Mouse (Mus musculus) hindbrain, postnatal 0 days (tissue): ENCODE measurements around the gene Cradd. TPM values are rescaled to one million over a fixed set of nuclear protein-coding genes. Genes with fewer than 3 reads are reported as not detected.

Experiments used
- ATAC-seq: fragments of 200-750 bp; cut with Nextera tagmentation; 2 replicates; pipeline ENCODE4 v1.8.0; 2017; ENCODE audit warnings: mild to moderate bottlenecking, moderate TSS enrichment, moderate library complexity
- DNase-seq: peaks from one replicate; pipeline ENCODE4 v3.0.0-alpha.2; 2015; ENCODE audit warnings: low spot score
- H3K27ac ChIP-seq: fragments of 300-500 bp; sonication (generic); 2 replicates; pipeline ENCODE4 v1.5.1; 2014; ENCODE audit warnings: mild to moderate bottlenecking
- H3K27me3 ChIP-seq: fragments of 300-500 bp; sonication (generic); 2 replicates; pipeline ENCODE4 v1.6.1; 2014; ENCODE audit warnings: low read length, mixed read lengths; ENCODE audit not compliant: insufficient read depth
- H3K36me3 ChIP-seq: fragments of 300-500 bp; sonication (generic); 2 replicates; pipeline ENCODE4 v1.6.1; 2014; ENCODE audit warnings: low read length, mixed read lengths; ENCODE audit not compliant: insufficient read depth
- H3K4me1 ChIP-seq: fragments of 300-500 bp; sonication (generic); 2 replicates; pipeline ENCODE4 v1.6.1; 2014; ENCODE audit warnings: antibody characterized with exemption, low read length, mixed read lengths; ENCODE audit not compliant: insufficient read depth
- H3K4me2 ChIP-seq: fragments of 300-500 bp; sonication (generic); 2 replicates; pipeline ENCODE4 v1.6.1; 2014; ENCODE audit warnings: low read depth, mild to moderate bottlenecking, low read length, moderate library complexity, mixed read lengths
- H3K4me3 ChIP-seq: fragments of 300-500 bp; sonication (generic); 2 replicates; pipeline ENCODE4 v1.5.1; 2014; ENCODE audit warnings: low read length
- H3K9ac ChIP-seq: fragments of 300-500 bp; sonication (generic); replicated peaks from 2 replicates; pipeline ENCODE4 v1.6.1; 2014; ENCODE audit warnings: mild to moderate bottlenecking, low read length, moderate library complexity, mixed read lengths
- H3K9me3 ChIP-seq: fragments of 300-500 bp; sonication (generic); 2 replicates; pipeline ENCODE4 v1.6.1; 2016; ENCODE audit warnings: low read length, mixed read lengths
- CTCF ChIP-seq: IDR thresholded peaks from 2 replicates; pipeline ENCODE4 v1.5.1; 2016; ENCODE audit warnings: antibody characterized with exemption, control low read depth, low read depth
- WGBS: fragments of 180-500 bp; shearing (Covaris S2); extraction: QIAGEN DNeasy Blood & Tissue Kit; methylation state at CpG from one replicate; pipeline ENCODE4 v1.1.7; 2014; 5-methylcytosine and 5-hydroxymethylcytosine counted together
- polyA plus RNA-seq: library from polyadenylated mRNA; unstranded; fragments of >200 nt; fragmentation: Nextera tagmentation; extraction: Ambion mirVana; gene quantifications from 2 replicates; pipeline ENCODE4 v1.2.1, GENCODE M21; 2015
- total RNA-seq: library from RNA; depleted of rRNA; stranded (reverse); fragments of >200 nt; gene quantifications from 2 replicates; pipeline ENCODE4 v1.2.3, GENCODE M21; 2014

Cradd gene
- total and polyA plus RNA-seq, 2 experiments from 2014 or later = 8.9 to 15.5 TPM

- Histone ChIP-seq H3K4me1 (0 out of 2 replicates have a peak, but pooled peaks cover under 1% of the 10 kb centered on the region), H3K4me2 (no peak overlapping the region), H3K27me3 (no peaks in the 10 kb centered on the region), H3K9me3 (no peaks in the 10 kb centered on the region), H3K9ac (no peak overlapping the region), H3K27ac (no peak overlapping the region), H3K4me3 (no peak overlapping the region), H3K36me3 (no peaks in the 10 kb centered on the region)
- WGBS = 66% methylated on average over 16 of the region's 16 CpGs
- no peak for TF ChIP-seq CTCF
- ATAC-seq (no peak), DNase-seq (peak; percentile 27)
Observed at GRCm38 (mm10) chr10:95189550-95190211, 134.3 kb downstream of the Cradd start.

- DNase-seq = no peak
- Histone ChIP-seq H3K9ac (no peak overlapping the region), H3K9me3 (no peaks in the 10 kb centered on the region), H3K36me3 (no peaks in the 10 kb centered on the region), H3K4me1 (peaks cover 9% of the 10 kb centered on the region), H3K27me3 (no peaks in the 10 kb centered on the region), H3K4me2 (no peak overlapping the region), H3K27ac (no peak overlapping the region), H3K4me3 (no peak overlapping the region)
- no peak for ATAC-seq
- WGBS = 55% methylated on average over 5 of the region's 5 CpGs
- TF ChIP-seq CTCF = no peak
Observed at GRCm38 (mm10) chr10:95184210-95184609, 139.7 kb downstream of the Cradd start.

- Histone ChIP-seq H3K27me3 (no peaks in the 10 kb centered on the region), H3K27ac (no peak overlapping the region), H3K9me3 (no peaks in the 10 kb centered on the region), H3K9ac (no peak overlapping the region), H3K4me1 (peaks cover 9% of the 10 kb centered on the region), H3K36me3 (no peaks in the 10 kb centered on the region), H3K4me2 (no peak overlapping the region), H3K4me3 (no peak overlapping the region)
- DNase-seq = peak; percentile 91
- peak; percentile 79 for ATAC-seq
- 36% methylated on average over 4 of the region's 4 CpGs for WGBS
- no peak for TF ChIP-seq CTCF
Observed at GRCm38 (mm10) chr10:95183051-95183450, 140.9 kb downstream of the Cradd start.

GRCm38 (mm10) chr10:95182405-95182804, 141.5 kb downstream of the Cradd start:
- no peak for TF ChIP-seq CTCF
- Histone ChIP-seq H3K27ac (no peak overlapping the region), H3K36me3 (no peaks in the 10 kb centered on the region), H3K4me1 (peaks cover 9% of the 10 kb centered on the region), H3K27me3 (no peaks in the 10 kb centered on the region), H3K4me2 (no peak overlapping the region), H3K9me3 (no peaks in the 10 kb centered on the region), H3K9ac (no peak overlapping the region), H3K4me3 (no peak overlapping the region)
- DNase-seq = no peak
- no peak for ATAC-seq
- 74% methylated on average over 4 of the region's 4 CpGs for WGBS

- Histone ChIP-seq H3K9ac (no peak overlapping the region), H3K4me2 (peak overlapping the region; percentile 43), H3K27me3 (no peaks in the 10 kb centered on the region), H3K36me3 (no peaks in the 10 kb centered on the region), H3K27ac (no peak overlapping the region), H3K4me3 (no peak overlapping the region), H3K4me1 (peaks cover 9% of the 10 kb centered on the region), H3K9me3 (no peaks in the 10 kb centered on the region)
- no peak for TF ChIP-seq CTCF
- ATAC-seq (peak; percentile 60), DNase-seq (peak; percentile 79)
- 37% methylated on average over 10 of the region's 10 CpGs for WGBS
Observed at GRCm38 (mm10) chr10:95181553-95181952, 142.4 kb downstream of the Cradd start.

GRCm38 (mm10) chr10:95180900-95181299, 143.0 kb downstream of the Cradd start:
- no peak for TF ChIP-seq CTCF
- Histone ChIP-seq H3K36me3 (no peaks in the 10 kb centered on the region), H3K4me2 (no peak overlapping the region), H3K4me3 (no peak overlapping the region), H3K4me1 (peaks cover 9% of the 10 kb centered on the region), H3K9ac (no peak overlapping the region), H3K27me3 (no peaks in the 10 kb centered on the region), H3K27ac (no peak overlapping the region), H3K9me3 (no peaks in the 10 kb centered on the region)
- no peak for ATAC-seq
- no peak for DNase-seq
- WGBS = 97% methylated on average over 3 of the region's 3 CpGs

- Histone ChIP-seq H3K4me3 (no peak overlapping the region), H3K36me3 (no peaks in the 10 kb centered on the region), H3K27me3 (no peaks in the 10 kb centered on the region), H3K27ac (no peak overlapping the region), H3K4me2 (no peak overlapping the region), H3K4me1 (peaks cover 9% of the 10 kb centered on the region), H3K9ac (no peak overlapping the region), H3K9me3 (no peaks in the 10 kb centered on the region)
- no peak for DNase-seq
- 80% methylated on average over 8 of the region's 8 CpGs for WGBS
- no peak for ATAC-seq
- TF ChIP-seq CTCF = no peak
Observed at GRCm38 (mm10) chr10:95180177-95180576, 143.8 kb downstream of the Cradd start.
